Mouse (Mus musculus): Measurements from ENCODE around the gene Vmn1r28. TPM values are rescaled to one million over a fixed set of nuclear protein-coding genes. Genes with fewer than 3 reads are reported as not detected.
"Not testable (repeated sequence)": the region's sequence is repeated elsewhere in the genome, so short reads cannot be mapped to it uniquely, and the experiment has no call there.

Vmn1r28 gene
- polyA plus RNA-seq (2015; fragmentation: Nextera tagmentation; extraction: Ambion mirVana): not detected in 2 replicates

DNA sequence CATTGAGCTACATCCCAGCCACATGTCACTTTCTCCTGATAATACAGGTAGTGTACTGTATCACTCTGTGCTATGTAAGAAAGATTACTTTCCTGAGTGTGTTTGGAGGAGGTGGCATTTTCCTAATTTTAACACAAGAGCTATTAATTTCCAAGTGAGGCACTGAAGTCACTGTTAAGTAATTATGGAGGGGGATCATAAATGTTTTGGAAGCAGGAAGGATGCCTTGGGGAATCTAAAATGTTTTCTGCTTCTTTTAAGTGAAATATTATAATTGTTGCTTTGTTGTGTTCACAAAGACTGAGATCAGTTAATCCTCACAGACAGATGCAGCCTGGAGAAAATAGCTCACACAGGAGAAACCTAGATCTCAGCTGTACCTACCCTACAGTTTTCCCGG is at the start of gene Vmn1r28:
TSS of gene Vmn1r28 (plus strand) at position 301 of the 400 bp plus-strand sequence.
- H3K4me3 ChIP-seq: no peak within 1 kb of the TSS
- no peak within 1 kb of the TSS for H3K27ac ChIP-seq
- H3K4me2 ChIP-seq: no peak within 1 kb of the TSS
- H3K9ac ChIP-seq: no peak within 1 kb of the TSS
- H3K9me3 ChIP-seq: no peaks in the 10 kb centered on the region
- H3K27me3 ChIP-seq: no peaks in the 10 kb centered on the region
- H3K4me1 ChIP-seq: no peaks in the 10 kb centered on the region
- no peaks in the 10 kb centered on the region for H3K36me3 ChIP-seq
- ATAC-seq (ENCODE audit: insufficient number of reproducible peaks, low FRiP score, low TSS enrichment, low read depth): no peak
- 75% methylated on average over 1 of the region's 1 CpGs for WGBS

DNA sequence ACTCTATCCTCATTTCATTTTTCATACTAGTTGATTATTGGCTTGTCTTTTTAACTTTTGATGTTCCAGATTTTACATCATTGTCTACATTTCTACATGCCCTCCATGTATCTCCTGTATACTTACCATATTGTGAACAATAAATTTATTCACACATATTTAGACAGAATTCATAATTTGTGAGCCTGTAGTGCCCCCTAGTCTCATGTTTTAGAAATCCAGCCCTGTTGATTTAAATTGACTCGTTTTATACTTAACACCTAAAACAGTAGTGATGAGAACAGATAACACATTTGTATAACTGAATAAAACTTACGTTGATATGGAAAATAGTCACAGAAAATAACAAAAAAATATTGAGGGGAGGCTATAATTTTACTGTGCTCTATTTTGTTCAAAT is 45.7 kb upstream of the Vmn1r28 start:
- Histone ChIP-seq H3K27ac (no peak overlapping the region), H3K9ac (no peak overlapping the region), H3K9me3 (no peaks in the 10 kb centered on the region), H3K27me3 (no peaks in the 10 kb centered on the region), H3K4me1 (no peaks in the 10 kb centered on the region), H3K4me2 (no peak overlapping the region), H3K4me3 (no peak overlapping the region), H3K36me3 (no peaks in the 10 kb centered on the region)
- 79% methylated on average over 2 of the region's 2 CpGs for WGBS
- no peak for ATAC-seq (ENCODE audit: insufficient number of reproducible peaks, low FRiP score, low TSS enrichment, low read depth)

DNA sequence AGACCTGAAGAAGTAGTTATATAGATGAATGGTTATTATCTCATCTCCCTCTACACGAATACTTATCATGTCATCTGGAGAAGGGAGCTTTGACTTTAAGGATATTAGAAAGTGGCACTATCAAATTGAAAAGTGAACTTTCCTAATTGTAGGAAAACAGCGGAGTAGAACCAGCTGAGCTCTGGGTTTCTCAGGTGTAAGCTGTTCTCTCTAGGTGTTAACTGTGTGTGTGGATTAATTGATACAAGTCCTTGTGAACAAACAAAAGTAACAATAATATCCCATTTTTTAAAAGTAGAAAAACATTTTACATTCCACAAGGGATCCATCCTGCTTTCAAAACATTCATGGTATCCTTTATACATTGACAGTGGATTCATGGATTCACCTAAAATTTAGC is 43.1 kb upstream of the Vmn1r28 start, which contains the start of gene Vmn1r27:
TSS of gene Vmn1r27 (minus strand) at position 101 of the 400 bp plus-strand sequence.
- no peak for ATAC-seq (ENCODE audit: insufficient number of reproducible peaks, low FRiP score, low TSS enrichment, low read depth)
- H3K4me1 ChIP-seq: no peaks in the 10 kb centered on the region
- H3K4me2 ChIP-seq: no peak within 1 kb of the TSS
- H3K36me3 ChIP-seq: no peaks in the 10 kb centered on the region
- H3K9ac ChIP-seq: no peak within 1 kb of the TSS
- no peak within 1 kb of the TSS for H3K4me3 ChIP-seq
- WGBS: 76% methylated on average over 2 of the region's 2 CpGs
- H3K27me3 ChIP-seq: no peaks in the 10 kb centered on the region
- H3K9me3 ChIP-seq: no peaks in the 10 kb centered on the region
- no peak within 1 kb of the TSS for H3K27ac ChIP-seq

DNA sequence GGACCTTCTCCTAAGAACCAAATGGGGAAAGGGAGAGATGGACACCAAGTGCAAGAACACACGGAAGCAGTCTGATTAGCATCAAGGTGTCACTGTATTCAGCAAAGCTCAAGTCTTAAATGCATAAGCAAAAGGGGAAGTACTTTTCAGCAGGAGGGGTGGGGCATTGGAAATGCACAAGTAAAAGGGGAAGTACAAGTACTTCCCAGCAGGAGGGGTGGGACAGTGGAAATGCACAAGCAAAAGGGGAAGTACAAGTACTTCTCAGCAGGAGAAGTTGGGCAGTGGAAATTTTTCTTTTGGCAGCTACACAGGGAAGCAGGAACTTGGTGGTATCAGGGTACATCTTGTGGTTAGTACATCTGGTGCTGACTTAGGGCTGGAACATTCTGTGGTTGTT is 17.8 kb downstream of the Vmn1r28 start:
- 97% methylated on average over 1 of the region's 1 CpGs for WGBS
- ATAC-seq (ENCODE audit: insufficient number of reproducible peaks, low FRiP score, low TSS enrichment, low read depth); H3K4me2 ChIP-seq: not testable (repeated sequence)

DNA sequence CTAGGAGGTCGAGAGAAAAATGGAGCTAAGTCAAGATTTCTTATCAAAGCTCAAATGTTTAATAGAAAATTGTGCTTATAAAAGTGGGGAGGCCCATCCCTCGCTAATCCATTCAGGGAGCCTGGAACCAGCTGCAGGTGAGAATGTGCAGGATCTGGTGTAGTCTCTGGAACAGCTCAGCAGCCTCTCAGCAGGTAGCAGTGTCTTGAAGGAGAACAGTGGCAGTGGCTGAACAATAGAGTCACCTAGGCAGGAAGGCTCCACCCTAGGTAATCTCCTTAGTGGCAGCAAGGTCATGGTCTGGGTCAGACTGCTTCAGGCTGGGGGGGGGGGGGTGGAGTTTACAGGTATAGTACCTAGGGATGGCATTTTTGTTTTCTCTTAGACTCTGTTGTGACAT is 30.4 kb downstream of the Vmn1r28 start:
- no peak overlapping the region for H3K4me3 ChIP-seq
- H3K27me3 ChIP-seq: no peaks in the 10 kb centered on the region
- no peak for ATAC-seq (ENCODE audit: insufficient number of reproducible peaks, low FRiP score, low TSS enrichment, low read depth)
- H3K4me1 ChIP-seq: no peaks in the 10 kb centered on the region
- WGBS: 75% methylated on average over 2 of the region's 2 CpGs
- no peak overlapping the region for H3K27ac ChIP-seq
- H3K9ac ChIP-seq: no peak overlapping the region
- no peaks in the 10 kb centered on the region for H3K9me3 ChIP-seq
- H3K36me3 ChIP-seq: no peaks in the 10 kb centered on the region
- H3K4me2 ChIP-seq: no peak overlapping the region

More for the DNA sequence above, 17.8 kb downstream of the Vmn1r28 start:
- not testable (repeated sequence) for H3K27ac ChIP-seq, H3K4me3 ChIP-seq, H3K4me1 ChIP-seq, H3K9me3 ChIP-seq, H3K27me3 ChIP-seq, H3K9ac ChIP-seq, H3K36me3 ChIP-seq

DNA sequence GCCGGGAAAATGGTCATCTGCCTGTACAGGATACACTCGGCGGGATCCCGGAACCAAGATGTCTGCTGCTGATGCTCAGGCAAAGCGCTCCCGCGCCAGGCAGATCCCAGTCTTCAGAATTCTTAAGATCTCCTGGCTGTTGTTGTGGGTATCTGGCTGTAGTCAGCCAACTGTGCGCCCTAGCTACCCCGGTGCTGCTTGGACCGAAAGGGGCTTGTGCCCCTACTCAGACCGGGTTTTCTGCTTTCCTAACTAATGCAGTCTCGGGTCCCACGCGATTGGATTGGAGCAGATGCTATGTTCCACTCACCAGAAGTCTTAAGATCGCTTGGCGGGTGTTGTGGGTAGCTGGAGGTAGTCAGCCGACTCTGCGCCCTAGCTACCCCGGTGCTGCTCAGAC is 36.7 kb downstream of the Vmn1r28 start:
- not testable (repeated sequence) for H3K4me2 ChIP-seq; H3K9me3 ChIP-seq; H3K36me3 ChIP-seq; H3K27ac ChIP-seq; H3K27me3 ChIP-seq; ATAC-seq (ENCODE audit: insufficient number of reproducible peaks, low FRiP score, low TSS enrichment, low read depth); H3K9ac ChIP-seq; H3K4me3 ChIP-seq; H3K4me1 ChIP-seq
- 82% methylated on average over 19 of the region's 19 CpGs for WGBS

DNA sequence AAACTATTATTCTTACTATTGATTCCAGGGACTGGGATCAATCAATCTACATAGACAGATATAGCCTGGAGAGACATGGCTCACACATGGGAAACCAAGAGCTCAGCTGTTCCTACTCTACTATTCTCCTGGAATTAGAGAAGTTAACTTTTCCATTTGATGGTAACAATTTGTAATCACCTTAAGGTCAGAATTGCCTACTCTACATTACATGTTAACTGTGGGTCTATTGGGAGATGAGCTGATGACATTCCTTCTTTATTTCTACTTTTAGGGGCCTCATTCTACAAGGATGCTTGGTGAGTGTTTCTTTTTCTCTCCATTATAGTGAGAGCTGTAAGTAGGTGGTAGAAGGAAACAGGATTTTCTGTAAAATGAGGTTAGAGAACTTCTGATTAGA is 39.4 kb downstream of the Vmn1r28 start, which contains the start of gene Vmn1r29:
TSS of gene Vmn1r29 (plus strand) at position 301 of the 400 bp plus-strand sequence.
- Histone ChIP-seq H3K9me3 (no peaks in the 10 kb centered on the region), H3K27me3 (no peaks in the 10 kb centered on the region), H3K4me3 (no peak within 1 kb of the TSS), H3K4me1 (no peaks in the 10 kb centered on the region), H3K9ac (no peak within 1 kb of the TSS), H3K27ac (no peak within 1 kb of the TSS), H3K36me3 (no peaks in the 10 kb centered on the region), H3K4me2 (no peak within 1 kb of the TSS)
- no peak for ATAC-seq (ENCODE audit: insufficient number of reproducible peaks, low FRiP score, low TSS enrichment, low read depth)

Other genes with a start within 250 kb of the Vmn1r28 start
- not detected in 2 replicates for gene Vmn1r26, start 246.9 kb upstream of the Vmn1r28 start, polyA plus RNA-seq (2015; fragmentation: Nextera tagmentation; extraction: Ambion mirVana)
- gene Vmn1r27, start 43.2 kb upstream of the Vmn1r28 start, polyA plus RNA-seq (2015; fragmentation: Nextera tagmentation; extraction: Ambion mirVana): not detected in 2 replicates
- gene Vmn1r29, start 39.5 kb downstream of the Vmn1r28 start, polyA plus RNA-seq (2015; fragmentation: Nextera tagmentation; extraction: Ambion mirVana): not detected in 2 replicates
- gene Vmn1r30, start 181.3 kb downstream of the Vmn1r28 start, polyA plus RNA-seq (2015; fragmentation: Nextera tagmentation; extraction: Ambion mirVana): not detected in 2 replicates
- gene Vmn1r31, start 213.3 kb downstream of the Vmn1r28 start, polyA plus RNA-seq (2015; fragmentation: Nextera tagmentation; extraction: Ambion mirVana): not detected in 2 replicates

All from limb, embryonic 15.5 days (tissue).